Mouse (Mus musculus) neutrophil, adult 59 days (primary cell): ENCODE results near the gene Ace. TPM values are rescaled to one million over a fixed set of nuclear protein-coding genes. Genes with fewer than 3 reads are reported as not detected.

Experiments
- total RNA-seq, 2 experiments: library from RNA; stranded (reverse); gene quantifications; 1 replicate in 1 of 2; 2 replicates in 1 of 2; pipeline ENCODE4 v1.2.4; 2023

The Ace gene
- 1 to 10 TPM; 2.2 to 2.4 TPM for total RNA-seq

DNA sequence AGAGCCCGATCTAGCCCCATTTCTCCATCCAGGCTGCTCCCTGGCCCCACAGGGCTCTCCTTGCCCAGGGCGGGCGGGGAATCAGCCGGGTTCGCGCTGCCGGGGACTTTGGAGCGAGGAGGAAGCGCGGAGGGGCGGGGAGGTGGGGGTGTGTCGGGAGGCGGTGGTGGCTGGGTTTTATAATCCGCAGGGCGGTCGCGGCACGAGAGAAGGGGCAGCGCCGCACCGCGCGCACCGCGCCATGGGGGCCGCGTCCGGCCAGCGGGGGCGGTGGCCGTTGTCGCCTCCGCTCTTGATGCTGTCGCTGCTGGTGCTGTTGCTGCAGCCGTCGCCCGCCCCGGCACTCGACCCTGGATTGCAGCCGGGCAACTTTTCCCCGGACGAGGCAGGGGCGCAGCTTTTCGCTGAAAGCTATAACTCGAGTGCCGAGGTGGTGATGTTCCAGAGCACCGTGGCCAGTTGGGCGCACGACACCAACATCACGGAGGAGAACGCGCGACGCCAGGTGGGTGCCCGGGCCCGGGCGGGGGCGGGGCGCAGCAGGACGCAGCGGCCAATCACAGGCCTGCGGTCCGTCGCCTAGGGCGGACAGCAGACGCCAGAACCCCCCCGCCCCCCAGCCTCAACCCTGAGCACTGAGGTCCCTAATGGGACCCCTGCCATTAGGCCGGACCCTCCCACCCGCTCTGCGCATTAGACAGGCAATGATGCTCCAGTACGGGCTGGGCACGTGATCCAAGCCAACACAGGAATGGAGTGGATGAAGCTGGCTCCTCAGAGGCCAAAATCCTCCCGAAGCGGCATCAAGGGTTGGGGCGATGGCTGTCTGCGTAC is at the start of gene Ace:
TSS of gene Ace (plus strand) at position 205 of the 834 bp plus-strand sequence.

DNA sequence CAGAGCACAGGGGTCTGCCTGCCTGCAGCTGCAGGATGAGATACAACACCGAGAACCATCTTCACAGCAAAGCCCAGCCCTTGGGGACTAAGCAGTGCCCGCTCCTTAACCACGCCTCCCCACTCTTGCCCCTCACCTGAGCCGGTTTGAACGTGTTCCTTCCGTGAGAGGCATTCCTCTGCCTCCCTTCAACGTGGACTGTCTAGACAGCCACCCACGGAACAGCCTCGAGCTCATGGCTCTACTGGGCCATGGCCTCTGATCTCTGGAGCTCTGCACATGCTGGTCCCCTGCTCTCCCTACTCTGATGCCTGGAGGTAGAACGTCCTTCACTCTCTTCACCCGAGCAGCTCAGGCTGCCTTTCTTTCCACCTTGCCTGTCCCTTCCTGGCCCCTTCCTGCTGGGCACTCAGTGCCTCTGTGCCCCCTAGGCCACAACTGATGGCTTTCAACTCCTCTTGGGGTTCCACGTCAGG is 14.8 kb upstream of the Ace start, which contains the start of gene Cyb561:
TSS of gene Cyb561 (minus strand) at position 426 of the 476 bp plus-strand sequence.

DNA sequence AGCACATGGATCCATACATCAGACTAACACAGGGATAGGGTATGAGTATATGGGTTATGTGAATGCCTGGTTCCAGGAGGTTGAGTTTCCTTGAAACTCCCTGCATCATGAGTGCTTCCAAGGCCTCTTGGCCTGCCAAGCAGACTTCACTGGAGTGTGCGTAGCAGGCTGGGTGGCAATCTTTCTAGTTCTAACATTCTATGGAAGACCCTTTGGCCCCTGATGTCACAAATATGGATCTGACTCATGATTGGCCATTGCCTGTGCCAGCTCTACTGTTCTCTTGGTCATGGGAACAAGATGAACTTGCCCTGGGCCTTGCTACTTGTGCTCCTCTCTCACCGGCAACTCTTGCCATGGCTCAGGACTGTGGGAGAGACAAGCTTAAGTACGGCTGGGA is 26.6 kb downstream of the Ace start, which contains the start of gene Ace3:
TSS of gene Ace3 (plus strand) at position 301 of the 400 bp plus-strand sequence.

DNA sequence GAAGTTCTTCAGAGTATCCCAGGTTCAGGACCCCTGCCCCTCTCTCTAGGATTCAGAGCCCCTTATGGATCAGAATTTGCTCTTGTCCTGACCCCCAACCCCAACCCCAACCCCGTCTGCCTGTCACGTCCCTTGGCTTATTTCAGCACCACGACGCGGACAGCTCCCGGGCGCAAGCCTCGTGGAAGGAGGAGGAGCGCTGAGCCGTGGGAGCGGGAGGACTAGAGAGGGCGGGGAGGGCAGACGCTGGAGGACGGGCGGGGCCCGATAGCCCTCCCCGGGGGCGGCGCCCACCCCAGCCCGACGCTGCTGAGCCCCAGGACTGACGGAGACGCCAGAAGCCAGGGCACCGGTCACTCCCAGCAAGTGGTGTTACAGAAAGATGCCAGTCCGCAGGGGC is 40.1 kb downstream of the Ace start, which contains the start of gene Kcnh6:
TSS of gene Kcnh6 (plus strand) at position 304 of the 400 bp plus-strand sequence.

DNA sequence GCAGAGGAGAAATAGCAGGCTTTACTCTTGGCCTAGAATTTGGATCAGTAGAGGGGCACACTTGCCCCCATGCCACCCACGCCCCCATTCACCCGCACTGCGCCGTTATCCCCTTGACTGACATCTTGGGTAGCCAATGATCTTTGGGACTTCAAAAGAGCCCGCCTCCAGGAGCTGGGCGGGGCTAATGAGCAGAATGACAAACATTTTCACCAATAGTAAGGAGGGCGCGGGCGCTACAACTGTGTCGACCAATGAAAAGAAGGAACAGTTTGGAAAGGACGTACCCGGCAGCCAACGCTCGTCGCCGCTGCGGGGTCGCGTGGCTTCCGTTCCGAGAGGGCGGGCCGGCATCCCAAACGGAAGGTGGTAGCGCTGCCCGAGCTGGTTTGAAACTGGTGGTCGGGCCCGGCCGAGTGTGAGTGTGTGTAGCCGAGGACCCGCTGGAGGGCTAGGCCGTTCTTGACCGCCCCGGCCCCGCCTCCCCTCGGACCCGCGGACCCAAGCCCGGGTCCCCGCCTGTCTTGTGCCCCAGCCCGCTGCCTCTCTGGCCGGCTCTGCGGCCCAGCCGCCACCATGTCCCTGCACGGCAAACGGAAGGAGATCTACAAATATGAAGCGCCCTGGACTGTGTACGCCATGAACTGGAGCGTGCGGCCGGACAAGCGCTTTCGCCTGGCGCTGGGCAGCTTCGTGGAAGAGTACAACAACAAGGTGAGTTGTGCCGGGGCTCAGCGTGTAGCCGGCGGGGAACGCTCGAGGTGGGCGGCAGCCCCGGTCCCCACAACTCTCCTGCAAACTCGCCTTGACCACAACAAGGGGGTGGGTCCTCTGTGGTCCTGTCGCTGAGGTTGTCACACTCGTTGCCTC is 69.0 kb downstream of the Ace start, which contains the start of gene Dcaf7:
TSS of gene Dcaf7 (plus strand) at position 325 of the 870 bp plus-strand sequence.

Other genes with a start within 250 kb of the Ace start
- gene Cyb561, start 14.6 kb upstream of the Ace start, total RNA-seq, result under 1 TPM in 1 of 2 experiments, not detected in 1; 0.84 TPM
- gene Ace3, start 26.7 kb downstream of the Ace start, total RNA-seq, result not detected
- gene Kcnh6, start 40.2 kb downstream of the Ace start, total RNA-seq, result not detected
- gene Dcaf7, start 68.9 kb downstream of the Ace start, total RNA-seq, result 10 to 100 TPM; 48.1 to 54.6 TPM
- 1 to 10 TPM; 5.8 to 5.9 TPM for gene Taco1, start 98.1 kb downstream of the Ace start, total RNA-seq
- gene Map3k3, start 116.7 kb downstream of the Ace start, total RNA-seq, result 100 to 1,000 TPM; 195 to 202 TPM
- 1 to 10 TPM; 1.7 to 5.7 TPM for gene Gm10840, start 192.9 kb downstream of the Ace start, total RNA-seq
- gene Limd2, start 192.9 kb downstream of the Ace start, total RNA-seq, result 100 to 1,000 TPM; 442 to 451 TPM
- gene Strada, start 234.2 kb downstream of the Ace start, total RNA-seq, result 10 to 100 TPM; 21.5 to 24.7 TPM
- 10 to 100 TPM; 30.8 to 41.2 TPM for gene Ccdc47, start 248.4 kb downstream of the Ace start, total RNA-seq
- 10 to 100 TPM; 34.5 to 35.3 TPM for gene Ddx42, start 249.0 kb downstream of the Ace start, total RNA-seq